Mouse (Mus musculus) MEL (cell line): ENCODE results near the gene Lpin1. TPM values are rescaled to one million over a fixed set of nuclear protein-coding genes. Genes with fewer than 3 reads are reported as not detected.

Source experiments
- DNase-seq: peaks from one replicate; pipeline ENCODE4 v3.0.0; 2011; ENCODE audit warnings: low read depth, low spot score
- H3K27ac ChIP-seq: 2 replicates; pipeline ENCODE4 v1.5.1; 2012; ENCODE audit warnings: low read depth, mild to moderate bottlenecking, control low read depth, low read length, moderate library complexity; ENCODE audit not compliant: control insufficient read depth
- H3K27me3 ChIP-seq, 2 experiments: fragments of 150-350 bp in 1 of 2; sonication (generic) in 1 of 2; 2 replicates each; pipeline ENCODE4 v1.6.1; 2012; ENCODE audit warnings: low read length in 2 of 2, mild to moderate bottlenecking in 2 of 2, improper control_type of control experiment in 1 of 2, moderate library complexity in 1 of 2; ENCODE audit not compliant: insufficient read depth in 2 of 2, control insufficient read depth in 1 of 2
- H3K36me3 ChIP-seq, 2 experiments: 2 replicates each; pipeline ENCODE4 v1.6.1; 2012 to 2014; ENCODE audit warnings: low read length in 2 of 2, improper control_type of control experiment in 1 of 2, inconsistent platforms in 1 of 2, mild to moderate bottlenecking in 1 of 2; ENCODE audit not compliant: insufficient read depth in 2 of 2, control insufficient read depth in 1 of 2
- H3K4me1 ChIP-seq, 2 experiments: fragments of 150-350 bp in 1 of 2; sonication (generic) in 1 of 2; 2 replicates each; pipeline ENCODE4 v1.6.1; 2012; ENCODE audit warnings: low read length in 2 of 2, improper control_type of control experiment in 1 of 2, mild to moderate bottlenecking in 1 of 2; ENCODE audit not compliant: insufficient read depth in 2 of 2, control insufficient read depth in 1 of 2
- H3K4me3 ChIP-seq, 2 experiments: fragments of 150-350 bp in 1 of 2; sonication (generic) in 1 of 2; 2 replicates each; pipeline ENCODE4 v1.5.1; 2012; ENCODE audit warnings: low read depth in 2 of 2, low read length in 2 of 2, mild to moderate bottlenecking in 2 of 2, moderate library complexity in 2 of 2, control low read depth in 1 of 2, improper control_type of control experiment in 1 of 2; ENCODE audit not compliant: control insufficient read depth in 1 of 2, insufficient read depth in 1 of 2
- H3K79me2 ChIP-seq: 2 replicates; pipeline ENCODE4 v1.6.1; 2012; ENCODE audit warnings: mild to moderate bottlenecking, low read length, moderate library complexity; ENCODE audit not compliant: control insufficient read depth, poor library complexity, insufficient read depth
- H3K9ac ChIP-seq: 2 replicates; pipeline ENCODE4 v1.6.1; 2012; ENCODE audit warnings: low read depth, mild to moderate bottlenecking, control low read depth, low read length, moderate library complexity; ENCODE audit not compliant: control insufficient read depth, poor library complexity, severe bottlenecking
- H3K9me3 ChIP-seq: fragments of 150-350 bp; sonication (generic); replicated peaks from 2 replicates; pipeline ENCODE4 v1.6.1; 2012; ENCODE audit warnings: mild to moderate bottlenecking, low read length, improper control_type of control experiment, moderate library complexity; ENCODE audit not compliant: insufficient read depth
- BHLHE40 ChIP-seq: IDR thresholded peaks from 2 replicates; pipeline ENCODE4 v1.6.1; 2012; ENCODE audit warnings: low read depth, mild to moderate bottlenecking, inconsistent platforms, low read length, improper control_type of control experiment, borderline replicate concordance
- CHD1 ChIP-seq: IDR thresholded peaks from 2 replicates; pipeline ENCODE4 v1.6.1; 2012; ENCODE audit warnings: low read depth, mild to moderate bottlenecking, inconsistent platforms, low read length, improper control_type of control experiment
- CTCF ChIP-seq, 3 experiments: IDR thresholded peaks in 2 of 3; conservative IDR thresholded peaks in 1 of 3; 2 replicates each; pipeline ENCODE4 v1.5.1; 2011 to 2012; ENCODE audit warnings: low read length in 3 of 3, low read depth in 2 of 3, mild to moderate bottlenecking in 2 of 3, improper control_type of control experiment in 1 of 3, inconsistent platforms in 1 of 3, mixed read lengths in 1 of 3, moderate library complexity in 1 of 3; ENCODE audit not compliant: control insufficient read depth in 1 of 3, insufficient read depth in 1 of 3, poor library complexity in 1 of 3, severe bottlenecking in 1 of 3
- E2F4 ChIP-seq: IDR thresholded peaks from 2 replicates; pipeline ENCODE4 v1.6.1; 2011; ENCODE audit warnings: low read depth, low read length, improper control_type of control experiment, borderline replicate concordance
- EP300 ChIP-seq, 2 experiments: IDR thresholded peaks; 2 replicates each; pipeline ENCODE4 v1.6.1; 2011; ENCODE audit warnings: improper control_type of control experiment in 2 of 2, low read length in 2 of 2, low read depth in 1 of 2, mild to moderate bottlenecking in 1 of 2
- ETS1 ChIP-seq: IDR thresholded peaks from 2 replicates; pipeline ENCODE4 v1.6.1; 2012; ENCODE audit warnings: low read depth, mild to moderate bottlenecking, inconsistent platforms, low read length, improper control_type of control experiment, moderate library complexity
- HCFC1 ChIP-seq: IDR thresholded peaks from 2 replicates; pipeline ENCODE4 v1.6.1; 2012; ENCODE audit warnings: low read depth, mild to moderate bottlenecking, inconsistent platforms, low read length, improper control_type of control experiment, moderate library complexity
- JUND ChIP-seq: IDR thresholded peaks from 2 replicates; pipeline ENCODE4 v1.6.1; 2011; ENCODE audit warnings: low read depth, mild to moderate bottlenecking, improper control_type of control experiment, low read length
- KAT2A ChIP-seq: conservative IDR thresholded peaks from 2 replicates; pipeline ENCODE4 v1.6.1; 2012; ENCODE audit warnings: low read depth, low read length, improper control_type of control experiment, inconsistent platforms
- MAFK ChIP-seq: IDR thresholded peaks from 2 replicates; pipeline ENCODE4 v1.6.1; 2011; ENCODE audit warnings: low read depth, mild to moderate bottlenecking, low read length, improper control_type of control experiment, borderline replicate concordance
- MAZ ChIP-seq: IDR thresholded peaks from 2 replicates; pipeline ENCODE4 v1.6.1; 2012; ENCODE audit warnings: low read depth, mild to moderate bottlenecking, inconsistent platforms, low read length, improper control_type of control experiment
- MXI1 ChIP-seq: IDR thresholded peaks from 2 replicates; pipeline ENCODE4 v1.6.1; 2011; ENCODE audit warnings: mild to moderate bottlenecking, low read depth, low read length, improper control_type of control experiment
- NRF1 ChIP-seq: IDR thresholded peaks from 2 replicates; pipeline ENCODE4 v1.6.1; 2014; ENCODE audit warnings: low read depth, mild to moderate bottlenecking, inconsistent platforms, low read length, improper control_type of control experiment, moderate library complexity; ENCODE audit not compliant: poor library complexity, insufficient read depth, severe bottlenecking
- POLR2AphosphoS2 ChIP-seq: IDR thresholded peaks from 2 replicates; pipeline ENCODE4 v1.6.1; 2011; ENCODE audit warnings: low read length, improper control_type of control experiment
- RAD21 ChIP-seq: IDR thresholded peaks from 2 replicates; pipeline ENCODE4 v1.6.1; 2011; ENCODE audit warnings: mild to moderate bottlenecking, low read depth, low read length, improper control_type of control experiment
- RCOR1 ChIP-seq: IDR thresholded peaks from 2 replicates; pipeline ENCODE4 v1.6.1; 2012; ENCODE audit warnings: low read depth, mild to moderate bottlenecking, inconsistent platforms, low read length, improper control_type of control experiment
- SIN3A ChIP-seq: IDR thresholded peaks from 2 replicates; pipeline ENCODE4 v1.6.1; 2012; ENCODE audit warnings: low read length, improper control_type of control experiment, inconsistent platforms
- TBP ChIP-seq: IDR thresholded peaks from 2 replicates; pipeline ENCODE4 v1.8.0; 2011; ENCODE audit warnings: low read depth, low read length, improper control_type of control experiment
- TCF12 ChIP-seq: IDR thresholded peaks from 2 replicates; pipeline ENCODE4 v1.6.1; 2014; ENCODE audit warnings: low read depth, mild to moderate bottlenecking, inconsistent platforms, low read length, improper control_type of control experiment, moderate library complexity
- USF1 ChIP-seq: IDR thresholded peaks from 2 replicates; pipeline ENCODE4 v1.6.1; 2014; ENCODE audit warnings: low read depth, mild to moderate bottlenecking, inconsistent platforms, low read length, improper control_type of control experiment, moderate library complexity
- USF2 ChIP-seq, 2 experiments: IDR thresholded peaks; 2 replicates each; pipeline ENCODE4 v1.6.1; 2011 to 2012; ENCODE audit warnings: improper control_type of control experiment in 2 of 2, low read length in 2 of 2, borderline replicate concordance in 1 of 2, inconsistent platforms in 1 of 2, low read depth in 1 of 2, mild to moderate bottlenecking in 1 of 2; ENCODE audit not compliant: insufficient read depth in 1 of 2
- ZC3H11A ChIP-seq: IDR thresholded peaks from 2 replicates; pipeline ENCODE4 v1.6.1; 2012; ENCODE audit warnings: low read depth, mild to moderate bottlenecking, inconsistent platforms, low read length, improper control_type of control experiment
- polyA plus RNA-seq, 2 experiments: library from polyadenylated mRNA; stranded (reverse) in 1 of 2; unstranded in 1 of 2; fragments of >175 nt in 1 of 2; fragments of >200 nt in 1 of 2; gene quantifications; 2 replicates each; pipeline versions ENCODE4 v1.2.1 to v1.2.4; 2012; ENCODE audit warnings: low replicate concordance in 2 of 2, low read depth in 1 of 2; ENCODE audit not compliant: insufficient read length in 2 of 2, insufficient read depth in 1 of 2, missing spikeins in 1 of 2
- total RNA-seq: library from RNA; depleted of rRNA; stranded (reverse); fragments of 300-350 nt; gene quantifications from 2 replicates; pipeline ENCODE4 v1.2.3, GENCODE M21; 2012

Lpin1 gene
- total and polyA plus RNA-seq, 3 experiments: 1.2 to 3.9 TPM; not detected in 1

GRCm38 (mm10) chr12:16587767-16588166 lies 23.0 kb downstream of the Lpin1 start:
- Histone ChIP-seq H3K79me2 (peaks cover 2% of the 10 kb centered on the region; the same call in 1 of the 2 replicates), H3K4me1 (peaks cover 2 to 10% of the 10 kb centered on the region in 2 experiments; a peak in 3 of 4 replicates), H3K9ac (no peak overlapping the region), H3K4me3 (no peak overlapping the region), H3K36me3 (no peaks in the 10 kb centered on the region; a peak in 1 of 4 replicates), H3K27ac (no peak overlapping the region), H3K27me3 (no peaks in the 10 kb centered on the region), H3K9me3 (no peaks in the 10 kb centered on the region)
- no peak for DNase-seq
- no peak for TF ChIP-seq SIN3A
- no peak for TF ChIP-seq ETS1
- no peak for TF ChIP-seq NRF1
- TF ChIP-seq CTCF (IDR thresholded peaks at IDR 0.05 in 2 of 3, conservative IDR thresholded peaks at IDR 0.05 in 1 of 3; ENCODE audit: control insufficient read depth in 1 of 3, insufficient read depth in 1 of 3, low read depth in 2 of 3, low read length in 3 of 3, poor library complexity in 1 of 3, severe bottlenecking in 1 of 3): no peak
- TF ChIP-seq MAZ: no peak

GRCm38 (mm10) chr12:16587111-16587510 lies 23.7 kb downstream of the Lpin1 start:
- H3K9ac ChIP-seq: no peak overlapping the region
- peaks cover 2% of the 10 kb centered on the region; the same call in 1 of the 2 replicates for H3K79me2 ChIP-seq
- no peak for DNase-seq
- no peaks in the 10 kb centered on the region; a peak in 1 of 4 replicates for H3K36me3 ChIP-seq
- H3K27ac ChIP-seq: no peak overlapping the region
- no peak overlapping the region for H3K4me3 ChIP-seq
- no peaks in the 10 kb centered on the region for H3K9me3 ChIP-seq
- peaks cover 2 to 10% of the 10 kb centered on the region in 2 experiments; a peak in 3 of 4 replicates for H3K4me1 ChIP-seq
- no peak for TF ChIP-seq BHLHE40
- no peak for TF ChIP-seq KAT2A
- no peak for TF ChIP-seq RAD21
- TF ChIP-seq EP300 (IDR thresholded peaks at IDR 0.05; ENCODE audit: low read depth in 1 of 2, low read length in 2 of 2): no peak
- TF ChIP-seq CHD1: no peak
- TF ChIP-seq JUND: no peak
- no peak for TF ChIP-seq MXI1
- no peak for TF ChIP-seq USF1
- TF ChIP-seq POLR2AphosphoS2: no peak
- no peaks in the 10 kb centered on the region for H3K27me3 ChIP-seq

GRCm38 (mm10) chr12:16584964-16585363 lies 25.8 kb downstream of the Lpin1 start:
- no peaks in the 10 kb centered on the region for H3K9me3 ChIP-seq
- no peak overlapping the region for H3K4me3 ChIP-seq
- DNase-seq: no peak
- H3K4me1 ChIP-seq: peaks cover 1 to 10% of the 10 kb centered on the region in 2 experiments; a peak in 3 of 4 replicates
- TF ChIP-seq BHLHE40 (no peak), TCF12 (no peak), NRF1 (no peak), USF2 (IDR thresholded peaks at IDR 0.05; ENCODE audit: borderline replicate concordance in 1 of 2, insufficient read depth in 1 of 2, low read depth in 1 of 2, low read length in 2 of 2) (no peak), JUND (no peak), MXI1 (no peak), MAFK (no peak), ETS1 (no peak), TBP (no peak), RCOR1 (no peak), ZC3H11A (no peak), E2F4 (no peak), HCFC1 (no peak)
- no peaks in the 10 kb centered on the region for H3K27me3 ChIP-seq
- H3K36me3 ChIP-seq: no peaks in the 10 kb centered on the region; a peak in 1 of 4 replicates
- no peak overlapping the region for H3K9ac ChIP-seq
- H3K27ac ChIP-seq: no peak overlapping the region
- peaks cover 2% of the 10 kb centered on the region; the same call in 1 of the 2 replicates for H3K79me2 ChIP-seq
